Mouse (Mus musculus): ENCODE results near the gene 4930519G04Rik. TPM values are rescaled to one million over a fixed set of nuclear protein-coding genes. Genes with fewer than 3 reads are reported as not detected.
"Not testable (repeated sequence)": the region's sequence is repeated elsewhere in the genome, so short reads cannot be mapped to it uniquely, and the experiment has no call there.

The 4930519G04Rik gene
- polyA plus RNA-seq, 1 experiment from 2014 or later, result not detected

- Histone ChIP-seq H3K4me1 (no peaks in the 10 kb centered on the region), H3K9me3 (replicated peaks) (no peaks in the 10 kb centered on the region), H3K27me3 (replicated peaks) (no peaks in the 10 kb centered on the region), H3K4me2 (no peak overlapping the region), H3K9ac (replicated peaks) (no peak overlapping the region), H3K36me3 (no peaks in the 10 kb centered on the region), H3K27ac (replicated peaks) (no peak overlapping the region), H3K4me3 (replicated peaks) (no peak overlapping the region)
- WGBS, result 81% methylated on average over 5 of the region's 5 CpGs
- no peak for ATAC-seq (ENCODE audit: low FRiP score)
Measured at GRCm38 (mm10) chr5:114915854-114916253, 62.4 kb downstream of the 4930519G04Rik start.

DNA sequence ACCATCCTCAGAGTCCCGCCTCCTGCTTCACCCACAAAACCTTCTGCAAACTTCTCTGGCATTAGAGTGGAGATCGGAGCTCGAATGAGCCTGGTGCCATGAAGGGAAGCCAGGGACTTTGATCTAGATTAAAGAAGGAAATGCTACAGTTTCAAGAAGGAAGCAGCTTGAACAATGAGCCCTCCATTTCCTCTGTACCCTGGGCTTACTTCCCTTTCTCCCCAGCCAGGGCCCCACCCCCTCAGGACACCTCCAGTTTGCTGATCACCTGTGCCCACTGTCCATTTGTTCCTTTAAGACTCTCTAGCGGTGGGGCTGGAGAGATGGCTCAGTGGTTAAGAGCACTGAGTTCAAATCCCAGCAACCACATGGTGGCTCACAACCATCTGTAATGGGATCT, 63.3 kb downstream of the 4930519G04Rik start:
- no peak for ATAC-seq (ENCODE audit: low FRiP score)
- no peaks in the 10 kb centered on the region for H3K27me3 ChIP-seq (replicated peaks)
- 82% methylated on average over 4 of the region's 4 CpGs for WGBS
- no peak overlapping the region for H3K9ac ChIP-seq (replicated peaks)
- H3K4me2 ChIP-seq, result no peak overlapping the region
- H3K4me3 ChIP-seq (replicated peaks), result no peak overlapping the region
- no peaks in the 10 kb centered on the region for H3K36me3 ChIP-seq
- no peaks in the 10 kb centered on the region for H3K9me3 ChIP-seq (replicated peaks)
- H3K27ac ChIP-seq (replicated peaks), result no peak overlapping the region
- H3K4me1 ChIP-seq, result no peaks in the 10 kb centered on the region

DNA sequence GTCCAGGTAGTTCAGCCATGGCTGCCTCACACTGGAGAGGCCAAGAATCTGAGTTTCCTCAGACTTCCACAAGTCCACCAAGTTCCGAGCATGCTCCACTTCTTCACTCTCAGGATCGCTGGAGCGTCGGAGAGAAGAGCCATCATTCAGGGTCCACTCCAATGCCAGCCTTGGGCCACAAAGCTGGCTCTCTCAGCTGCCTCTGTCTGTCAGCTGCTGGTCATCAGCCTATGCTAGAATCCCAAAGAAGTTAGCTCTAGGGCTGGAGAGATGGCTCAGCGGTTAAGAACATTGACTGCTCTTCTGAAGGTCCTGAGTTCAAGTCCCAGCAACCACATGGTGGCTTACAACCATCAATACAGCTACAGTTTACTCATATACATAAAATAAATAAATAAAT, 63.9 kb downstream of the 4930519G04Rik start:
- H3K4me2 ChIP-seq; H3K4me3 ChIP-seq (replicated peaks); H3K27ac ChIP-seq (replicated peaks); H3K9ac ChIP-seq (replicated peaks); H3K27me3 ChIP-seq (replicated peaks); ATAC-seq (ENCODE audit: low FRiP score); H3K4me1 ChIP-seq; H3K9me3 ChIP-seq (replicated peaks); H3K36me3 ChIP-seq: not testable (repeated sequence)
- WGBS, result 94% methylated on average over 5 of the region's 5 CpGs

DNA sequence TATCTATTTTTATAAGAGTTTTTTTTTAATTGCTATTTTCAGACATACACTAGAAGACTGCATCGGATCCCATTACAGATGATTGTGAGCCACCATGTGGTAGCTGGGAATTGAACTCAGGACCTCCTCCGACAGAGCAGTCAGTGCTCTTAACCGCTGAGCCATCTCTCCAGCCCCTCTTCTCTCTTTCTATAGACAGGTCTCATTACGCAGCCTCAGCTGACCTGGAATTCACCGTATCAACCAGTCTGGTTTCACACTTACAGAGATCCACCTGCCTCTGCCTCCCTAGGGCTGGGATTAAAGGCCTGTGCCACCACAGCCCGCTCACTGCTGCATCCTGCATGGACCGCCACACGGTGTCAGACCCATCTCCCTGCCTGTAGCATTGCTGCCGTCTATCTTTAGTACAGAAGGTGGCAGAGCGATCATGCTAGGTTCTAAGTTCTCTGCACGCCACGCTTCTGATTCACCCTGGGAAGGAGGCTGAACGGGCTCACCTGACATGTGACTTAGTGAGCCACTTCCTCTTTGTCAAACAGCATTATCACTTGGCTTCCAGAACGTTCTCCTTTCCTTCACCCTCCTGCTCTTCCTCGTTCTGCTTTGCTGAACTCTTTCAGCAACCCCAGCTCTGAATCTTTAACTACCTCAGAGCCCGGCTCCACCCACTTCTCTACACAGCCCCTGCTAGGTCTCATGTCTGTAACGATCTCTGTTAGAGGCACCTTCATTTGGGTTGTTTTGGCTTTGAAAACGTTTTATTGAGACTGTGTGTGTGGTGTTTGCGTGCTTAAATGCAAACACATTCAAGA, 68.3 kb downstream of the 4930519G04Rik start:
- Histone ChIP-seq H3K9me3 (replicated peaks) (no peaks in the 10 kb centered on the region), H3K27ac (replicated peaks) (no peak overlapping the region), H3K9ac (replicated peaks) (no peak overlapping the region), H3K36me3 (no peaks in the 10 kb centered on the region), H3K4me1 (peaks cover 4% of the 10 kb centered on the region), H3K4me2 (no peak overlapping the region), H3K27me3 (replicated peaks) (no peaks in the 10 kb centered on the region), H3K4me3 (replicated peaks) (no peak overlapping the region)
- ATAC-seq (ENCODE audit: low FRiP score), result no peak
- 76% methylated on average over 19 of the region's 19 CpGs for WGBS

DNA sequence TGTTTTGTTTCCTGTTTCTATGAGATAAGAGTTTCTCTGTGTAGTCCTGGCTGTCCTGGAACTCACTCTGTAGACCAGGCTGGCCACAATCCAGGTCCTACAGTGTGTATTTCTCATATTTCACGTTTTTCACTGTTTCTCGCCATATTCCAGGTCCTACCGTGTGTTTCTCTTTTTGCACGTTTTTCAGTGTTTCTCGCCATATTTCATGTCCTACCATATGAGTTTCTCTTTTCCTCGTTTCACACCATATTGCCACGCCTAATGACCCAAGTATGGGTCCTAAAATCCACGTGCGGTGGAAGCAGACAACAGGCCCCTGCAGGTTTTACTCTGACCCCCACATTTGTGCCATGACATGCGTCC, 68.9 kb downstream of the 4930519G04Rik start:
- no peak overlapping the region for H3K4me2 ChIP-seq
- no peak overlapping the region for H3K9ac ChIP-seq (replicated peaks)
- H3K27ac ChIP-seq (replicated peaks), result no peak overlapping the region
- no peaks in the 10 kb centered on the region for H3K27me3 ChIP-seq (replicated peaks)
- H3K9me3 ChIP-seq (replicated peaks), result no peaks in the 10 kb centered on the region
- H3K4me3 ChIP-seq (replicated peaks), result no peak overlapping the region
- H3K36me3 ChIP-seq, result no peaks in the 10 kb centered on the region
- peaks cover 4% of the 10 kb centered on the region for H3K4me1 ChIP-seq
- 62% methylated on average over 10 of the region's 10 CpGs for WGBS
- ATAC-seq (ENCODE audit: low FRiP score), result no peak

- Histone ChIP-seq H3K36me3 (no peaks in the 10 kb centered on the region), H3K27me3 (replicated peaks) (no peaks in the 10 kb centered on the region), H3K4me3 (replicated peaks) (no peak within 1 kb of the TSS; the same call in 1 of the 2 replicates), H3K27ac (replicated peaks) (no peak within 1 kb of the TSS), H3K4me1 (peaks cover 4% of the 10 kb centered on the region), H3K4me2 (peak within 1 kb of the TSS; percentile 48), H3K9ac (replicated peaks) (no peak within 1 kb of the TSS), H3K9me3 (replicated peaks) (no peaks in the 10 kb centered on the region)
- ATAC-seq (ENCODE audit: low FRiP score), result no peak
- 31% methylated on average over 14 of the region's 15 CpGs for WGBS
Measured at GRCm38 (mm10) chr5:114922998-114923473, 69.6 kb downstream of the 4930519G04Rik start, which contains the start of gene Oasl1. Oasl1 (plus strand) TSS chr5:114923240.

- no peak overlapping the region for H3K4me3 ChIP-seq (replicated peaks)
- H3K36me3 ChIP-seq, result no peaks in the 10 kb centered on the region
- WGBS, result 76% methylated on average over 1 of the region's 1 CpGs
- H3K27me3 ChIP-seq (replicated peaks), result no peaks in the 10 kb centered on the region
- H3K9ac ChIP-seq (replicated peaks), result no peak overlapping the region
- ATAC-seq (ENCODE audit: low FRiP score), result no peak
- no peak overlapping the region for H3K27ac ChIP-seq (replicated peaks)
- H3K9me3 ChIP-seq (replicated peaks), result no peaks in the 10 kb centered on the region
- H3K4me1 ChIP-seq, result peaks cover 4% of the 10 kb centered on the region
- H3K4me2 ChIP-seq, result no peak overlapping the region
Measured at GRCm38 (mm10) chr5:114926153-114926684, 72.8 kb downstream of the 4930519G04Rik start.

DNA sequence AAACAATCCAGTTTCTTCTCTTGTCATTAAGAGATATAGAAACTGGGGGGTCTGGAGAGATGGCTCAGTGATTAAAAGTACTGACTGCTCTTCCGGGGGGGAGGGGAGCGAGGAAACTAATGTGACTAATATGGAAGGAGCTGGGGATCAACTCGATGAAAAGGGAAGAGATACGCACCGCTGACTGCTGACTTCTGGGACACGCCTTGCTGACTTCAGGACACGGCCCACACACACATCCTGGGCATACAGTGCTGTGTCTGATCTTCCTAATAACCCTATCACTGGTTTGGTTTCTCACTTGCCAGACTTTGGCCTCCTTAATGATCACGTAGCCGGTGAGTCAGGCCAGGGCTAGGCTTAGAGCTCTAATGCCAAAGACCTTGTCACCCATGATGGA, 73.3 kb downstream of the 4930519G04Rik start:
- no peak overlapping the region for H3K4me2 ChIP-seq
- no peak overlapping the region for H3K9ac ChIP-seq (replicated peaks)
- H3K4me1 ChIP-seq, result peaks cover 4% of the 10 kb centered on the region
- ATAC-seq (ENCODE audit: low FRiP score), result no peak
- WGBS, result 90% methylated on average over 9 of the region's 9 CpGs
- H3K4me3 ChIP-seq (replicated peaks), result no peak overlapping the region
- H3K27ac ChIP-seq (replicated peaks), result no peak overlapping the region
- no peaks in the 10 kb centered on the region for H3K9me3 ChIP-seq (replicated peaks)
- H3K27me3 ChIP-seq (replicated peaks), result no peaks in the 10 kb centered on the region
- no peaks in the 10 kb centered on the region for H3K36me3 ChIP-seq

GRCm38 (mm10) chr5:114931626-114932025, 78.2 kb downstream of the 4930519G04Rik start:
- H3K27me3 ChIP-seq (replicated peaks), result no peaks in the 10 kb centered on the region
- H3K9me3 ChIP-seq (replicated peaks), result no peaks in the 10 kb centered on the region
- H3K4me1 ChIP-seq, result peaks cover 4% of the 10 kb centered on the region; the same call in 1 of the 2 replicates
- ATAC-seq (ENCODE audit: low FRiP score), result no peak
- WGBS, result 64% methylated on average over 5 of the region's 5 CpGs
- H3K27ac ChIP-seq (replicated peaks), result no peak overlapping the region
- no peak overlapping the region for H3K9ac ChIP-seq (replicated peaks)
- H3K4me3 ChIP-seq (replicated peaks), result no peak overlapping the region
- no peaks in the 10 kb centered on the region for H3K36me3 ChIP-seq
- no peak overlapping the region for H3K4me2 ChIP-seq

- Histone ChIP-seq H3K27me3 (replicated peaks) (no peaks in the 10 kb centered on the region), H3K9ac (replicated peaks) (no peak overlapping the region), H3K36me3 (no peaks in the 10 kb centered on the region), H3K27ac (replicated peaks) (no peak overlapping the region), H3K4me2 (no peak overlapping the region), H3K4me1 (peaks cover 4% of the 10 kb centered on the region; the same call in 1 of the 2 replicates), H3K4me3 (replicated peaks) (no peak overlapping the region), H3K9me3 (replicated peaks) (no peaks in the 10 kb centered on the region)
- 86% methylated on average over 8 of the region's 8 CpGs for WGBS
- no peak for ATAC-seq (ENCODE audit: low FRiP score)
Measured at GRCm38 (mm10) chr5:114933206-114933605, 79.7 kb downstream of the 4930519G04Rik start.
